Mouse (Mus musculus) fat pad, adult 2 months (tissue): Measurements from ENCODE around the gene Msi2.

ENCODE experiments used
- DNase-seq: peaks from one replicate; pipeline ENCODE4 v3.0.0-alpha.2; 2011; ENCODE audit warnings: low read depth, low spot score; ENCODE audit errors: extremely low read depth

Msi2 gene

GRCm38 (mm10) chr11:88639862-88640261 lies 78.5 kb downstream of the Msi2 start:
- no peak for DNase-seq

DNA sequence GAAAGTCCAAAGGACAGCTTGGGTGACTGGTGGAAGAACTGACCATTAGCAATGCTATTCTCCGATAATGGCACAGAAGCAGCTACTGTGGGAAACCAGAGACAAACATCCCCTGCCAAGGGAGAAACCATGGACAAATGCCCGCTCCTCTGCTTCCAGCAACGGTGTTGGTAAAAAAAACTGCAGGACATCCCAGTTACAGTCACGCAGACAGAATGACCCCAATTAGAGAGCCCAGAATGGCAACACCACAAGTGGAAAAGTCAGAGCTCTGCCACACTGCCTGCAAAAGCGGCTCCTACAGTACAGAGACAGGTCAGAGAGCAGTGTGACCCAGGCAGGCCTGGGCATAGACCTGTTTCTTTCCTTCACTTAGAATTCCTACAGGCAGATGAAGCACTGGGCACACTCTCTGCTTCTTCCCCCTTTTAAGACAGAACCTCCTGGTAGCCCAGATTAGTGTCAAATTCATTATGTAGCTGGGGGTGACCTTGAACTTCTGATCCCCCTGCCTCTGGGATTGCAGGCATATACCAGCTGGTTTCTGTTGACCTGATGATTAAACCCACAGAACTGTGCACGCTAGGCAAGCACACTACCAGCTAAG lies 79.3 kb downstream of the Msi2 start:
- DNase-seq, result no peak

GRCm38 (mm10) chr11:88638254-88638653 lies 80.1 kb downstream of the Msi2 start:
- DNase-seq, result no peak

GRCm38 (mm10) chr11:88636934-88637333 lies 81.4 kb downstream of the Msi2 start:
- DNase-seq, result no peak

DNA sequence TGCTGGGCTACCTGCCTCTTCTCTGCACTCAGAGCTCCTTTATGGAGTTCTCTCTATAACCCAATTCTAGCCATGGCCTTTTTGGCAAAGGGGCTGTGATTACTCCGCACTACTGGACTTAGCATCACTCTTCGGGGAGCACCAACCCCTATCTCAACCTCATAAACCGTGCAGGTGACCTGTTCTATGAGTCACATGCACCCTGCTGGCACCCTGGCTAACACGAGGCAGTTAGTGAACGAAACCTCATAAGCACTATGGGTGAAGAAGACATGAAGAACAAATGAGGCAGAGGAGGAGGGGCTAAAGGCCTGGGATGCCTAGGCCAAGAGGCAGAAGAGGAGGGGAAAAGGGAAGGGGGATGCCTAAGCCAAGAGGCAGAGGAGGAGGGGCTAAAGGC lies 82.0 kb downstream of the Msi2 start:
- DNase-seq, result no peak

- no peak for DNase-seq
These were observed 83.7 kb downstream of the Msi2 start for GRCm38 (mm10) chr11:88634627-88635026.

- DNase-seq, result no peak
These were observed 86.4 kb downstream of the Msi2 start for GRCm38 (mm10) chr11:88631932-88632230.

GRCm38 (mm10) chr11:88631084-88631931 lies 87.0 kb downstream of the Msi2 start:
- no peak for DNase-seq

DNA sequence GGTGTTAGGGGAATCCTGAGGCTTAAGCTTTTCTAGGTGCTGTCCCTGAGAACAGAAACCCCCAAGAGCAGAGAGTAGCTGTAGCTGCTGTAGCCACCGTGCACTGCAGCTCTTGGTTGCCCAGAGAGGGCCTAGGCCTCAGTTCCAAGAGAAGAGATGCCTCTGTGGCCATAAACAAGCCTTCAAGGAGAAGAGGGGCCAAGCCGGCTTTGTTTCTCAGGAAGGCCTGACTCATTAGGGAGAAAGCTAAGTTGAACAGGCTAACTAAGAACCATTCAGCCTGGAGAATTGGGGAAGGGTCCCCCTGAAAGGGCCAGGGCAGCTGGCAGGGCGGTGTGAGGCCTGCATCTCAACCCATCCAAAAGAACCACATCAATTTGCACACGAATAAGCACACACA lies 88.7 kb downstream of the Msi2 start:
- no peak for DNase-seq

- no peak for DNase-seq
These were observed 89.1 kb downstream of the Msi2 start for GRCm38 (mm10) chr11:88629165-88629564.

DNA sequence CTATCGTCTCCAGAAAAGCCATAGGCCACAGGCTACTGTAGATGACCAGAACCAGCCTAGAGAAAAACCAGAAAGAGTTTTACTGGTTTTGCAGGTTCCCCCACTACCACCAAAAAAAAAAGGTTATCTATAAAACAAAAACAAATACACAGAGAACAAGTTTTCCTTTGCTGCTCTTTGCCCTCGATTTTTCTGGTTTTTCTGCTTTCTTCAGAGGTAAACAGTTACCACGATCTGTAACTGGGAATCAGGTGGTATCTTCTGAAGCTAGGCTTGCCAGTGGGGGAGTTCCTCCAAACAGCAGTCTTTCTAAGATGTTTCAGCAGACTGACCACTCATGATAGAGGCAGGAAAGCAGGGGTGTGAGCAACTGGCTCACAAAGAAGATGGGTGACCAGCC lies 89.6 kb downstream of the Msi2 start:
- DNase-seq, result no peak

GRCm38 (mm10) chr11:88627327-88627726 lies 91.0 kb downstream of the Msi2 start:
- no peak for DNase-seq

- no peak for DNase-seq
These were observed 91.7 kb downstream of the Msi2 start for GRCm38 (mm10) chr11:88626576-88626975.

- DNase-seq, result no peak
These were observed 92.3 kb downstream of the Msi2 start for GRCm38 (mm10) chr11:88626061-88626460.

GRCm38 (mm10) chr11:88625063-88625462 lies 93.2 kb downstream of the Msi2 start:
- no peak for DNase-seq

DNA sequence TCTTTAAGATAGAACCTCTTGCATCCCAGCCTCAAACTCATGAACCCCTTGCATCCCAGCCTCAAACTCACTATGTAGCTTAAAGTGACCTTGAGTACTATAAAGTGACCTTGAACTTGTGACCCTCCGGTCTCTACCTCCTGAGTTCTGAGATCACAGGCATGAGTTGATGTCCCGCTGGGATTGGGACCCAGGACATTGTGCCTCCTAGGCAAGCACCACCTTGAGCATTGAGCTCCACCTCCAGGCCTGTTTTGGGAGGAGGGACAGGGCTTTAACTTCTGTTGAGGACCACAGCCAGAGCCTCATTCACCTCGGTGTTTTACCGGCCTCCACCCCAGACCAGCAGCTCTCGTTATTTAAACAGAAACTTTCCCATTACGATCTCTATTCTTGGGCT lies 93.7 kb downstream of the Msi2 start:
- no peak for DNase-seq

GRCm38 (mm10) chr11:88623671-88624070 lies 94.6 kb downstream of the Msi2 start:
- no peak for DNase-seq

DNA sequence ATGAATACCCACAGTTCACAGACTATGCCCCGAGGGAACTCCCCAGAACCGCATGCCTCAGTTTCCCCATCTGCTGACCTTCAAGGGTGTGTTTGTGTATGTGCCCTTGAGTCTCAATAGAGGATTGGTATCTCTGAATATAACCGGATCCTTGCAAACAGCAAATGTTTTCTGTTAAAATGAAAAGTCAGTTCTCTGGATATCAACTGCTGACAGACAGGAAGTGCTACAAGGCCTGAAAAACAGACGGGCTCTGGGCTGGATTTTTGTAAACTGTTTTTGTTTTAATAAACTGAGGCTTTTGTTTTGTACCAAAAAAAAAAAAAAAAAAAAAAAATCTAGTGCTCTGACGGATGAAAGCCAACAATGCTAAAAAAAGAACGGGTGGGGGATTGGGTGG lies 95.8 kb downstream of the Msi2 start:
- no peak for DNase-seq

DNA sequence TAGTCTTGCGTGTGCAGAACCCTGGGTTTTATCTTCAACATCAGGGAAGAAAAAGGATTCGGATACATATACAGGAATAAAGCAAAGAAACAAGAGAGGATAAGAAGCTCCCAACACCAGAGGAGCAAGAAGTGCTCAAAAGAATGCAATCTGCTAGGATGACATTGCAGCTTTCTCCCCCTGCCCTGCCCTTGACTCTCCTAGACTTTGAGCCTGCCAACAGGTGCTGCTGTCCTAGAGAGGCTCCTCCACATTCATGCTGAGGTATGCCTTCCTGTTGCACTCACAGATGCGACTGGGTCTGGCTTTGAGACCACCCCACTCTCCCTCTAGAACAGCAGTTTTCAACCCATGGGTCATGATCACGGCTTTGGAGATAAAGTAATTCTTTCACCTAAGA lies 96.5 kb downstream of the Msi2 start:
- no peak for DNase-seq

DNA sequence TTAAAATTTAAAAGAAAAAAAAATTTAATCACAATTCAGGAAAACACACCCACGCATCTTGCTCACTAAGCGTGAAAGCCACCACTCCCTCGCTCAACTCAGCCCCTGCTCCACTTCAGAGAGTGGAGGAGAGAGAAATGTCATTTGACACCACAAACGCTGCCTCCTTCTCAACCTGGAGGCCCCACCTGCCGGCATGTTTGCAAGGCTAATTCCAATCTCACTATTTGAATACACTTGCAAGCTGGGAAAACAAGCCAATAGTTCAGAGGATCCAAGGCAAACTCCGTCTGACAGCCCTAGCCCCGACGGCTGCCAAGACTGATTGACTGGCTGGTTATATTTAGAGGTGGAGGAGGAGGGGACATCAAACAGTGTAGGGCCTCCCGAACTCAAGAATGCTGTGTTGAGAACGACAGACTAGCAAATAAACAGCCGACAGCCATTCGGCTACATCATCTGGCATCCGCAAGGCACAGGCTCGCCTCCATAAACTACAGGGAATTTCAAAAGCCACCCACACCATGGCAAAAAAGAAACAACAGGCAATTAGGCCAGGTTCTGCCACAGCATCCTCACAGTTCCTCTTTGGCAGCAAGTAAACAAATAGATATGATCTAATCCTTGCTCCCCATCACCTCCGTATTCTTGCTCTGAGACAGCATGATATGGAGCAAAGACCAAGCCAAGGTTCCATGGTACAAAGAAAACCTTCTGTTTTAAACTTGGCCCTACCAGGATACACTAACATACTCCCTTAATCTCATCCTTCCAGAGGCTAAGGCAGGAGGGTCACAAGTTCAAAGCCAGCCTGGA lies 97.9 kb downstream of the Msi2 start:
- DNase-seq, result no peak

GRCm38 (mm10) chr11:88619468-88620157 lies 98.7 kb downstream of the Msi2 start:
- DNase-seq, result no peak
